Mouse (Mus musculus) E14TG2a.4 (cell line): ENCODE data around the gene Zp3.

Experiments used
- CTCF ChIP-seq: conservative IDR thresholded peaks from 2 replicates; pipeline ENCODE4 v1.5.1; 2014; ENCODE audit warnings: low read length
- NANOG ChIP-seq: IDR thresholded peaks from 2 replicates; pipeline ENCODE4 v1.6.1; 2014; ENCODE audit warnings: borderline replicate concordance, low read length, mixed read lengths
- POU5F1 ChIP-seq: IDR thresholded peaks from 2 replicates; pipeline ENCODE4 v1.6.1; 2014; ENCODE audit warnings: low read length, borderline replicate concordance

- no peak for TF ChIP-seq CTCF
- no peak for TF ChIP-seq POU5F1
- no peak for TF ChIP-seq NANOG
Measured at GRCm38 (mm10) chr5:135933900-135934441, 45.9 kb upstream of the Zp3 start.
